Mouse (Mus musculus) C2C12 (cell line): Measurements from ENCODE around the gene Nfe2l3. TPM values are rescaled to one million over a fixed set of nuclear protein-coding genes. Genes with fewer than 3 reads are reported as not detected.
"Not testable (repeated sequence)": the region's sequence is repeated elsewhere in the genome, so short reads cannot be mapped to it uniquely, and the experiment has no call there.

Source experiments
- H3K27me3 ChIP-seq: one replicate; pipeline ENCODE4 v1.6.1; 2011; ENCODE audit not compliant: control insufficient read depth, insufficient read depth, insufficient read length
- H3K36me3 ChIP-seq: one replicate; pipeline ENCODE4 v1.6.1; 2011; ENCODE audit not compliant: control insufficient read depth, insufficient read depth
- H3K4me3 ChIP-seq: one replicate; pipeline ENCODE4 v1.5.1; 2011; ENCODE audit warnings: mild to moderate bottlenecking, control low read depth; ENCODE audit not compliant: poor library complexity, insufficient read depth, severe bottlenecking
- H3K79me2 ChIP-seq: one replicate; pipeline ENCODE4 v1.6.1; 2011; ENCODE audit not compliant: control insufficient read depth, insufficient read depth
- H3K79me3 ChIP-seq: one replicate; pipeline ENCODE4 v1.6.1; 2011; ENCODE audit warnings: low read depth, control low read depth
- H3ac ChIP-seq: one replicate; pipeline ENCODE3; 2011; ENCODE audit warnings: low read depth; ENCODE audit not compliant: control insufficient read depth, insufficient read length
- CEBPB ChIP-seq: IDR thresholded peaks from one replicate; pipeline ENCODE4 v1.6.1; 2011; ENCODE audit warnings: low read depth, mild to moderate bottlenecking, control low read depth, moderate library complexity
- CTCF ChIP-seq: IDR thresholded peaks from one replicate; pipeline ENCODE4 v1.5.1; 2011; ENCODE audit not compliant: control insufficient read depth, insufficient read depth, insufficient read length
- FOSL1 ChIP-seq: IDR thresholded peaks from one replicate; pipeline ENCODE4 v1.8.0; 2011; ENCODE audit warnings: mild to moderate bottlenecking, low read length; ENCODE audit not compliant: poor library complexity, insufficient read depth, severe bottlenecking
- MAX ChIP-seq: IDR thresholded peaks from one replicate; pipeline ENCODE4 v1.6.1; 2011; ENCODE audit warnings: mild to moderate bottlenecking, control low read depth
- MYOD1 ChIP-seq: IDR thresholded peaks from one replicate; pipeline ENCODE4 v1.6.1; 2011; ENCODE audit warnings: low read depth; ENCODE audit not compliant: control insufficient read depth, insufficient read length
- MYOG ChIP-seq: IDR thresholded peaks from one replicate; pipeline ENCODE4 v1.6.1; 2011; ENCODE audit not compliant: control insufficient read depth, insufficient read length; ENCODE audit errors: extremely low read depth
- USF1 ChIP-seq: IDR thresholded peaks from one replicate; pipeline ENCODE4 v1.6.1; 2011; ENCODE audit warnings: low read depth, mild to moderate bottlenecking, control low read depth, moderate library complexity
- polyA plus RNA-seq: library from polyadenylated mRNA; unstranded; fragments of >200 nt; fragmentation: generic; extraction: Trizol; gene quantifications from one replicate; pipeline ENCODE4 v1.2.1, GENCODE M21; 2012; ENCODE audit warnings: missing spikeins

Nfe2l3 gene
- polyA plus RNA-seq, 1 experiment, result 0.19 TPM

GRCm38 (mm10) chr6:51479136-51479731, 46.8 kb downstream of the Nfe2l3 start:
- peaks cover 44% of the 10 kb centered on the region for H3K79me3 ChIP-seq
- no peak overlapping the region for H3ac ChIP-seq
- no peaks in the 10 kb centered on the region for H3K27me3 ChIP-seq
- TF ChIP-seq USF1 (no peak), MAX (no peak), CTCF (no peak), FOSL1 (no peak), MYOD1 (no peak), MYOG (no peak), CEBPB (no peak)
- H3K4me3 ChIP-seq, result no peak overlapping the region
- peaks cover 89% of the 10 kb centered on the region for H3K36me3 ChIP-seq
- H3K79me2 ChIP-seq, result peaks cover 76% of the 10 kb centered on the region

- no peak overlapping the region for H3ac ChIP-seq
- H3K79me2 ChIP-seq, result peaks cover 53% of the 10 kb centered on the region
- H3K27me3 ChIP-seq, result no peaks in the 10 kb centered on the region
- no peak for TF ChIP-seq CEBPB
- TF ChIP-seq CTCF, result no peak
- no peak for TF ChIP-seq MAX
- TF ChIP-seq FOSL1, result no peak
- TF ChIP-seq MYOG, result no peak
- TF ChIP-seq MYOD1, result no peak
- TF ChIP-seq USF1, result no peak
- H3K79me3 ChIP-seq, result peaks cover 22% of the 10 kb centered on the region
- no peak overlapping the region for H3K4me3 ChIP-seq
- H3K36me3 ChIP-seq, result peaks cover 68% of the 10 kb centered on the region
Measured at GRCm38 (mm10) chr6:51481548-51481947, 49.1 kb downstream of the Nfe2l3 start.

- no peak overlapping the region for H3ac ChIP-seq
- H3K36me3 ChIP-seq, result peaks cover 45% of the 10 kb centered on the region
- TF ChIP-seq USF1, result no peak
- TF ChIP-seq CTCF, result no peak
- TF ChIP-seq FOSL1, result no peak
- TF ChIP-seq MYOG, result no peak
- no peak for TF ChIP-seq CEBPB
- TF ChIP-seq MYOD1, result no peak
- no peak for TF ChIP-seq MAX
- peaks cover 29% of the 10 kb centered on the region for H3K79me2 ChIP-seq
- no peak overlapping the region for H3K4me3 ChIP-seq
- H3K79me3 ChIP-seq, result peaks cover 6% of the 10 kb centered on the region
- H3K27me3 ChIP-seq, result no peaks in the 10 kb centered on the region
Measured at GRCm38 (mm10) chr6:51483861-51484260, 51.4 kb downstream of the Nfe2l3 start.

GRCm38 (mm10) chr6:51484556-51484955, 52.1 kb downstream of the Nfe2l3 start:
- H3K36me3 ChIP-seq, result peaks cover 38% of the 10 kb centered on the region
- H3K4me3 ChIP-seq, H3ac ChIP-seq, H3K27me3 ChIP-seq, H3K79me3 ChIP-seq: not testable (repeated sequence)
- H3K79me2 ChIP-seq, result peaks cover 23% of the 10 kb centered on the region

- Histone ChIP-seq H3K79me3 (peaks cover 2% of the 10 kb centered on the region), H3K79me2 (peaks cover 12% of the 10 kb centered on the region), H3ac (no peak overlapping the region), H3K36me3 (peaks cover 27% of the 10 kb centered on the region), H3K4me3 (no peak overlapping the region), H3K27me3 (no peaks in the 10 kb centered on the region)
- TF ChIP-seq MAX (no peak), CEBPB (no peak), FOSL1 (no peak), CTCF (no peak), MYOD1 (no peak), USF1 (no peak)
Measured at GRCm38 (mm10) chr6:51485646-51486045, 53.2 kb downstream of the Nfe2l3 start.

GRCm38 (mm10) chr6:51486076-51486710, 53.7 kb downstream of the Nfe2l3 start:
- Histone ChIP-seq H3K79me3 (no peaks in the 10 kb centered on the region), H3K27me3 (no peaks in the 10 kb centered on the region), H3K36me3 (peaks cover 22% of the 10 kb centered on the region), H3K79me2 (peaks cover 8% of the 10 kb centered on the region), H3ac (no peak overlapping the region), H3K4me3 (no peak overlapping the region)
- no peak for TF ChIP-seq MYOD1
- TF ChIP-seq MAX, result no peak
- no peak for TF ChIP-seq MYOG
- TF ChIP-seq CTCF, result no peak
- no peak for TF ChIP-seq USF1
- no peak for TF ChIP-seq CEBPB
- no peak for TF ChIP-seq FOSL1
